Mouse (Mus musculus) midbrain, embryonic 11.5 days (tissue): ENCODE data around the gene Mapk10. TPM values are rescaled to one million over a fixed set of nuclear protein-coding genes. Genes with fewer than 3 reads are reported as not detected.

Experiments
- ATAC-seq: fragments of 200-750 bp; cut with Nextera tagmentation; 2 replicates; pipeline ENCODE4 v1.8.0; 2017; ENCODE audit warnings: moderate TSS enrichment, moderate library complexity; ENCODE audit not compliant: low FRiP score
- DNase-seq: peaks from one replicate; pipeline ENCODE4 v3.0.0; 2015; ENCODE audit warnings: low spot score; ENCODE audit errors: missing footprints
- H3K27ac ChIP-seq: fragments of 300-500 bp; sonication (generic); 2 replicates; pipeline ENCODE4 v1.5.1; 2014; ENCODE audit warnings: low read depth, low read length
- H3K27me3 ChIP-seq: fragments of 300-500 bp; sonication (generic); 2 replicates; pipeline ENCODE4 v1.6.1; 2014; ENCODE audit warnings: mild to moderate bottlenecking, low read length, moderate library complexity, mixed read lengths; ENCODE audit not compliant: control insufficient read depth, insufficient read depth
- H3K36me3 ChIP-seq: fragments of 300-500 bp; sonication (generic); 2 replicates; pipeline ENCODE4 v1.6.1; 2014; ENCODE audit warnings: mild to moderate bottlenecking, low read length, moderate library complexity, mixed read lengths; ENCODE audit not compliant: control insufficient read depth, insufficient read depth
- H3K4me1 ChIP-seq: fragments of 300-500 bp; sonication (generic); 2 replicates; pipeline ENCODE4 v1.6.1; 2014; ENCODE audit warnings: low read length; ENCODE audit not compliant: control insufficient read depth, insufficient read depth
- H3K4me2 ChIP-seq: fragments of 300-500 bp; sonication (generic); 2 replicates; pipeline ENCODE4 v1.6.1; 2014; ENCODE audit warnings: mild to moderate bottlenecking, moderate library complexity
- H3K4me3 ChIP-seq: fragments of 300-500 bp; sonication (generic); 2 replicates; pipeline ENCODE4 v1.5.1; 2014; ENCODE audit warnings: low read depth, low read length
- H3K9ac ChIP-seq: fragments of 300-500 bp; sonication (generic); 2 replicates; pipeline ENCODE4 v1.6.1; 2014; ENCODE audit warnings: low read length
- H3K9me3 ChIP-seq: fragments of 300-500 bp; sonication (generic); 2 replicates; pipeline ENCODE4 v1.6.1; 2016; ENCODE audit warnings: low read length; ENCODE audit not compliant: control insufficient read depth
- WGBS: fragments of 180-500 bp; shearing (Covaris S2); extraction: QIAGEN DNeasy Blood & Tissue Kit; methylation state at CpG from one replicate; pipeline ENCODE4 v1.1.7; 2014; 5-methylcytosine and 5-hydroxymethylcytosine counted together
- polyA plus RNA-seq: library from polyadenylated mRNA; unstranded; fragments of >200 nt; fragmentation: Nextera tagmentation; extraction: Ambion mirVana; gene quantifications from 2 replicates; pipeline ENCODE4 v1.2.1, GENCODE M21; 2014

The Mapk10 gene
- 47.6 and 55.8 TPM in 2 replicates for polyA plus RNA-seq

GRCm38 (mm10) chr5:103211101-103211848 is at the start of gene Mapk10:
Gene Mapk10 (minus strand): TSS chr5:103211334.
- 7% methylated on average over 15 of the region's 16 CpGs for WGBS
- no peaks in the 10 kb centered on the region for H3K27me3 ChIP-seq
- no peaks in the 10 kb centered on the region; the same call in 1 of the 2 replicates for H3K9me3 ChIP-seq
- ATAC-seq (peak; percentile 99), DNase-seq (peak; percentile 97)
- H3K4me3 ChIP-seq, result peak within 1 kb of the TSS; percentile 40
- peak within 1 kb of the TSS; percentile 54 for H3K4me2 ChIP-seq
- peaks cover 15% of the 10 kb centered on the region for H3K4me1 ChIP-seq
- peak within 1 kb of the TSS; percentile 56 for H3K27ac ChIP-seq
- peak within 1 kb of the TSS; percentile 77 for H3K9ac ChIP-seq
- H3K36me3 ChIP-seq, result no peaks in the 10 kb centered on the region

- no peak overlapping the region for H3K9ac ChIP-seq
- 90% methylated on average over 5 of the region's 5 CpGs for WGBS
These were observed 45.0 kb upstream of the Mapk10 start for GRCm38 (mm10) chr5:103256144-103256543.

DNA sequence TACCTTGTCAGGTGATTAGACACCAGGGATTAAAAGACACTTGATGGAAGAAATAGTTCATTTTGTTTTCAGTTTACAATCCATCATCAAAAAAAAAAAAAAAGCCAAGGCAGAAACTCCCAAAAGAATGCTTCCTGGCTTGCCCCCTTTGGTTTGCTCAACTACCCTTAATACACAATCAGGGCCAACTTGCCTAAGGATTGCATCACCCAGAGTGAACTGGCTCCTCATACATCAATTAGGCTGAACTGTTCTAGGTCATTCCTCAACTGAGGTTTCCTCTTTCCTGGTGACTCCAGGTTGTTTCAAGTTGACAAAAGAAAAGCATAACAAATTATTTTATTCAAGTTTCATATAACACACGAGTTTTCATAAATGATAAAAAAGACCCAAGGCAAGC is 31.3 kb upstream of the Mapk10 start:
- WGBS, result 69% methylated on average over 1 of the region's 1 CpGs
- Histone ChIP-seq H3K36me3 (no peaks in the 10 kb centered on the region), H3K4me3 (no peak overlapping the region), H3K4me1 (no peaks in the 10 kb centered on the region), H3K27ac (no peak overlapping the region), H3K9ac (no peak overlapping the region), H3K4me2 (no peak overlapping the region), H3K27me3 (no peaks in the 10 kb centered on the region), H3K9me3 (no peaks in the 10 kb centered on the region)
- DNase-seq, result peak; percentile 33
- ATAC-seq, result no peak

More at GRCm38 (mm10) chr5:103256144-103256543, 45.0 kb upstream of the Mapk10 start:
- H3K4me3 ChIP-seq, result no peak overlapping the region
- DNase-seq (peak; percentile 12), ATAC-seq (no peak)
- no peak overlapping the region for H3K4me2 ChIP-seq
- no peaks in the 10 kb centered on the region for H3K9me3 ChIP-seq
- H3K27ac ChIP-seq, result no peak overlapping the region
- H3K4me1 ChIP-seq, result no peaks in the 10 kb centered on the region
- H3K36me3 ChIP-seq, result no peaks in the 10 kb centered on the region
- H3K27me3 ChIP-seq, result no peaks in the 10 kb centered on the region

- H3K36me3 ChIP-seq, result no peaks in the 10 kb centered on the region
- no peak overlapping the region for H3K27ac ChIP-seq
- no peak overlapping the region for H3K4me3 ChIP-seq
- whole genome bisulfite sequencing, result 87% methylated on average over 4 of the region's 4 CpGs
- no peak overlapping the region for H3K9ac ChIP-seq
- DNase-seq (no peak), ATAC-seq (no peak)
- H3K4me2 ChIP-seq, result no peak overlapping the region
- no peaks in the 10 kb centered on the region for H3K4me1 ChIP-seq
- no peaks in the 10 kb centered on the region for H3K27me3 ChIP-seq
- H3K9me3 ChIP-seq, result no peaks in the 10 kb centered on the region
These were observed 20.7 kb upstream of the Mapk10 start for GRCm38 (mm10) chr5:103231822-103232221.

DNA sequence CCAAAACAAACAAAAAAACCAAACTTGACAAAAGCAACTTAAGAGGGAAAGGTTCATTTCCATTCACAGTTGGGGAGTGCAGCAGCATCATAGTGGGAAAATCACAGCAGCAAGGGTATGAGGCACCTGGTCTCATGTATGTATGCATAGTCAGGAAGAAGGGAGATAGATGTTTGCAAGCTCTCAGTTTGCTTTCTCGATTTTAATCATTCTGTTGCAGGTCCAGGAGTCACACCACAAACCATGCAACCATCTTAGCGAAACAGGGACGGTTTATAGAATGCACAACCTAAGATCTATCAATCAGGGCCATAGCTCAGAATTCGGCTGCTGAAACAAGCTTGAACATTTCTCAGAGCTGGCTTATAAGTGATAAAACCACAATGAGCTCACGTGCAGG is 19.2 kb upstream of the Mapk10 start:
- ATAC-seq, result no peak

GRCm38 (mm10) chr5:103229321-103229720 is 18.2 kb upstream of the Mapk10 start:
- 73% methylated on average over 3 of the region's 3 CpGs for WGBS
- Histone ChIP-seq H3K9me3 (no peaks in the 10 kb centered on the region), H3K27me3 (no peaks in the 10 kb centered on the region), H3K9ac (no peak overlapping the region), H3K36me3 (no peaks in the 10 kb centered on the region), H3K4me3 (no peak overlapping the region), H3K4me1 (no peaks in the 10 kb centered on the region), H3K4me2 (no peak overlapping the region), H3K27ac (no peak overlapping the region)
- ATAC-seq (no peak), DNase-seq (no peak)

More for the DNA sequence above, 19.2 kb upstream of the Mapk10 start:
- Histone ChIP-seq H3K27me3 (no peaks in the 10 kb centered on the region), H3K4me1 (no peaks in the 10 kb centered on the region), H3K27ac (no peak overlapping the region), H3K9me3 (no peaks in the 10 kb centered on the region), H3K36me3 (no peaks in the 10 kb centered on the region), H3K4me2 (no peak overlapping the region), H3K4me3 (no peak overlapping the region), H3K9ac (no peak overlapping the region)
- WGBS, result 90% methylated on average over 5 of the region's 5 CpGs
- peak; percentile 14 for DNase-seq

- no peak for ATAC-seq
- Histone ChIP-seq H3K36me3 (no peaks in the 10 kb centered on the region), H3K4me2 (no peak overlapping the region), H3K9ac (no peak overlapping the region), H3K27ac (no peak overlapping the region), H3K9me3 (no peaks in the 10 kb centered on the region), H3K4me1 (no peaks in the 10 kb centered on the region), H3K4me3 (no peak overlapping the region), H3K27me3 (no peaks in the 10 kb centered on the region)
- no peak for DNase-seq
- 54% methylated on average over 2 of the region's 2 CpGs for WGBS
These were observed 10.9 kb upstream of the Mapk10 start for GRCm38 (mm10) chr5:103221997-103222396.

DNA sequence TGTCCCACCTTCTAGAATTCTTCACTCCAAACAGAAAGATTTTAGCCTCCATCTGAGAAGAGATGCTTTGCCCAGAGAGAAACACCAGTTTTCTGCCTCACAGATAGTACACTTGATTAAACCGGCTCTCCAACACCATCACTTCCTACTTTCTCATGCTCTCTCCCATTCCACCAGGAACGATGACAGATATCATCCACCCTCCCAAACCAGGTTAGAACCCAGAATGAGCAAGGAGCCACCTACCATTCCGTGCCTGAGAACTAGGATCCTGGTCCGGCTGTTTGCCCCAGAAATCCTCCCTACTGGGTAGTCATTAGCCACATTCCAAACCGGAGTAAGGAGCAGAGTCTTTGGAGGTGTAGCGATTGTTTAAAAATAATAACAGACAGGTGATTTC is 490 bp downstream of the Mapk10 start:
- DNase-seq (no peak), ATAC-seq (peak; percentile 33)
- WGBS, result 20% methylated on average over 6 of the region's 6 CpGs

GRCm38 (mm10) chr5:103210018-103210417 is 1.1 kb downstream of the Mapk10 start:
- Histone ChIP-seq H3K4me1 (peaks cover 15% of the 10 kb centered on the region), H3K4me2 (peak overlapping the region; percentile 54), H3K27me3 (no peaks in the 10 kb centered on the region), H3K4me3 (peak overlapping the region; percentile 40), H3K9me3 (no peaks in the 10 kb centered on the region; the same call in 1 of the 2 replicates), H3K9ac (no peak overlapping the region), H3K27ac (no peak overlapping the region), H3K36me3 (no peaks in the 10 kb centered on the region)
- WGBS, result 53% methylated on average over 3 of the region's 3 CpGs
- DNase-seq, result peak; percentile 90
- ATAC-seq, result no peak

More for the DNA sequence above, 490 bp downstream of the Mapk10 start:
- H3K4me3 ChIP-seq, result peak overlapping the region; percentile 40
- no peaks in the 10 kb centered on the region for H3K36me3 ChIP-seq
- peaks cover 15% of the 10 kb centered on the region for H3K4me1 ChIP-seq
- H3K27me3 ChIP-seq, result no peaks in the 10 kb centered on the region
- H3K9me3 ChIP-seq, result no peaks in the 10 kb centered on the region; the same call in 1 of the 2 replicates
- H3K9ac ChIP-seq, result peak overlapping the region; percentile 77
- H3K27ac ChIP-seq, result peak overlapping the region; percentile 48
- H3K4me2 ChIP-seq, result peak overlapping the region; percentile 54
